Comparison of ENCODE assay signal across 9 mouse cellular contexts in genomic region chr17:26452371-26452972, GRCm38 (mm10). TPM values are rescaled to one million over a fixed set of nuclear protein-coding genes. Genes with fewer than 3 reads are reported as not detected.
DNase-seq lines count a peak whose midpoint lies in the region; ATAC-seq lines count a peak whose summit lies in the region.
"Had no signal": no experiment of that assay in that cellular context is flagged by ENCODE, and none has a peak within 500 bp of the region (broad histone marks: within the 10 kb centered on the region; RNA-seq: fewer than 3 reads in every experiment).

No protein-coding gene starts in this region.

- no peaks in the 10 kb centered on the region for H3K9me3 ChIP-seq in intestine, embryonic 16.5 days (ENCODE audit: control insufficient read depth, low read length)
- H3K9me3 ChIP-seq: limb, embryonic 12.5 days had no signal

- peak; percentile 41; the same call in 1 of the 2 replicates for ATAC-seq in intestine, embryonic 16.5 days
- ATAC-seq in megakaryocyte, adult 5-6 weeks (ENCODE audit: poor library complexity, severe bottlenecking): no peak

- no peak overlapping the region for H3K4me3 ChIP-seq in intestine, embryonic 16.5 days (ENCODE audit: low read length)
- H3K4me3 ChIP-seq: limb, embryonic 12.5 days had no signal

- H3K27me3 ChIP-seq in intestine, embryonic 16.5 days (replicated peaks; ENCODE audit: control insufficient read depth, insufficient read depth, low read length): no peaks in the 10 kb centered on the region

- H3K4me2 ChIP-seq in intestine, embryonic 16.5 days (ENCODE audit: low read depth, low read length): no peak overlapping the region
- H3K4me2 ChIP-seq: limb, embryonic 12.5 days had no signal

- peaks cover 6% of the 10 kb centered on the region; the same call in 1 of the 2 replicates for H3K4me1 ChIP-seq in intestine, embryonic 16.5 days (ENCODE audit: control insufficient read depth, insufficient read depth, low read length)

- peak overlapping the region; percentile 6; the same call in 1 of the 2 replicates for H3K27ac ChIP-seq in intestine, embryonic 16.5 days (ENCODE audit: low read length)
- H3K27ac ChIP-seq: limb, embryonic 12.5 days had no signal

- WGBS in intestine, embryonic 16.5 days: 62% methylated on average over 5 of the region's 5 CpGs

- no peaks in the 10 kb centered on the region for H3K36me3 ChIP-seq in intestine, embryonic 16.5 days (ENCODE audit: control insufficient read depth, insufficient read depth, low read length)
- H3K36me3 ChIP-seq: limb, embryonic 12.5 days had no signal

- DNase-seq in urinary bladder, postnatal 14 days (ENCODE audit: low spot score): peak; percentile 76
- DNase-seq in urinary bladder, postnatal 10 days (ENCODE audit: low spot score): no peak
- DNase-seq in brain, embryonic 18.5 days (ENCODE audit: low read depth, low spot score): peak; percentile 37
- DNase-seq in frontal cortex, postnatal 36 days (ENCODE audit: low spot score in 2 of 2): peak; percentile 61 to 80
- DNase-seq in left cerebral cortex, postnatal 36 days (ENCODE audit: low spot score in 2 of 2): peak; percentile 63 to 70
- peak; percentile 69 for DNase-seq in retina, postnatal 1 day

- no peak overlapping the region for H3K9ac ChIP-seq in intestine, embryonic 16.5 days (ENCODE audit: low read depth, low read length)
- H3K9ac ChIP-seq: limb, embryonic 12.5 days had no signal

- intact Hi-C loops in left cerebral cortex, postnatal 36 days (cut with DNase I): loop anchor here (1.0 to 5.0 kb wide), 2 partner anchors 138 to 170 kb away; no protein-coding TSS in a partner anchor

RNA-seq across cellular contexts. Expression of gene Neurl1b, which starts 37.8 kb away (rescaled TPM):
- 1.5 and 1.6 TPM in 2 replicates for polyA plus RNA-seq in intestine, embryonic 16.5 days (2015; fragmentation: Nextera tagmentation; extraction: Ambion mirVana)
- 10 to 100 TPM; 73.3 to 77.5 TPM for total RNA-seq in left cerebral cortex, postnatal 36 days (2021)
- total RNA-seq in megakaryocyte, adult 5-6 weeks (2015): 6.8 and 8.5 TPM in 2 replicates
- 6.9 and 8.6 TPM in 2 replicates for total RNA-seq in megakaryocyte, adult 5-6 weeks (2017)

Comparison
In these comparisons a context has a peak if more than half of its experiments do, and no peak if none do; other contexts are left out.
1. RNA of gene Neurl1b, which starts 37.8 kb away (total RNA-seq): 73.3 to 77.5 TPM in left cerebral cortex, postnatal 36 days; 6.8 to 8.6 TPM in megakaryocyte, adult 5-6 weeks; every median in the first group is over 4 times any median in the second.